In genomic region chr5:140549306-140550047, GRCm38 (mm10) we compare ENCODE assay signal across 11 mouse cellular contexts. TPM values are rescaled to one million over a fixed set of nuclear protein-coding genes. Genes with fewer than 3 reads are reported as not detected.
DNase-seq lines count a peak whose midpoint lies in the region; ATAC-seq and TF ChIP-seq lines count a peak whose summit lies in the region.
"Had no signal": no experiment of that assay in that cellular context is flagged by ENCODE, and none has a peak within 500 bp of the region (broad histone marks: within the 10 kb centered on the region; RNA-seq: fewer than 3 reads in every experiment).

No protein-coding gene starts in this region.

- WGBS in intestine, embryonic 15.5 days = 40% methylated on average over 17 of the region's 17 CpGs
- WGBS in intestine, postnatal 0 days = 36% methylated on average over 17 of the region's 17 CpGs
- 7% methylated on average over 17 of the region's 17 CpGs for WGBS in hindbrain, embryonic 14.5 days
- 35% methylated on average over 17 of the region's 17 CpGs for WGBS in liver, embryonic 12.5 days (ENCODE audit: insufficient replicate concordance)

- no peaks in the 10 kb centered on the region for H3K27me3 ChIP-seq in intestine, embryonic 15.5 days (replicated peaks)
- H3K27me3 ChIP-seq in intestine, postnatal 0 days (replicated peaks; ENCODE audit: control insufficient read depth, insufficient read depth, low read length) = no peaks in the 10 kb centered on the region
- no peaks in the 10 kb centered on the region for H3K27me3 ChIP-seq in hindbrain, embryonic 14.5 days (ENCODE audit: control insufficient read depth, insufficient read depth, low read length)
- peaks cover 5% of the 10 kb centered on the region for H3K27me3 ChIP-seq in liver, embryonic 12.5 days (replicated peaks)

- no peaks in the 10 kb centered on the region for H3K4me1 ChIP-seq in intestine, embryonic 15.5 days (replicated peaks)
- H3K4me1 ChIP-seq in intestine, postnatal 0 days (replicated peaks; ENCODE audit: control insufficient read depth, insufficient read depth, low read length) = no peaks in the 10 kb centered on the region
- H3K4me1 ChIP-seq in hindbrain, embryonic 14.5 days (replicated peaks; ENCODE audit: control insufficient read depth, insufficient read depth, low read length) = peaks cover 10% of the 10 kb centered on the region; the same call in 1 of the 2 replicates
- H3K4me1 ChIP-seq in liver, embryonic 12.5 days = no peaks in the 10 kb centered on the region
- H3K4me1 ChIP-seq: liver, embryonic 15.5 days had no signal

- no peaks in the 10 kb centered on the region for H3K9me3 ChIP-seq in intestine, embryonic 15.5 days
- H3K9me3 ChIP-seq in intestine, postnatal 0 days (ENCODE audit: control insufficient read depth) = 0 out of 2 replicates have a peak, but pooled peaks cover 3% of the 10 kb centered on the region
- no peaks in the 10 kb centered on the region for H3K9me3 ChIP-seq in hindbrain, embryonic 14.5 days (ENCODE audit: control insufficient read depth, low read length)
- no peaks in the 10 kb centered on the region for H3K9me3 ChIP-seq in liver, embryonic 12.5 days (replicated peaks)
- H3K9me3 ChIP-seq: liver, embryonic 15.5 days had no signal

- no peaks in the 10 kb centered on the region for H3K36me3 ChIP-seq in intestine, embryonic 15.5 days
- H3K36me3 ChIP-seq in intestine, postnatal 0 days (ENCODE audit: control insufficient read depth, insufficient read depth) = no peaks in the 10 kb centered on the region
- H3K36me3 ChIP-seq in hindbrain, embryonic 14.5 days (replicated peaks; ENCODE audit: control insufficient read depth, insufficient read depth) = no peaks in the 10 kb centered on the region
- H3K36me3 ChIP-seq in liver, embryonic 12.5 days = no peaks in the 10 kb centered on the region
- H3K36me3 ChIP-seq: liver, embryonic 15.5 days had no signal

- peak; percentile 79 for DNase-seq in embryo, embryonic 10.5 days (ENCODE audit: low spot score)
- peak; percentile 76 for DNase-seq in hindbrain, embryonic 14.5 days (ENCODE audit: low spot score)
- peak; percentile 36 for DNase-seq in left cerebral cortex, postnatal 4 days
- DNase-seq in spleen, adult 18-20 months = no peak

- ATAC-seq in intestine, embryonic 15.5 days = no peak
- no peak for ATAC-seq in intestine, postnatal 0 days
- ATAC-seq in hindbrain, embryonic 14.5 days (ENCODE audit: low FRiP score) = peak; percentile 93
- ATAC-seq in granulocyte monocyte progenitor cell, adult 5-6 weeks (replicated peaks; ENCODE audit: poor library complexity, severe bottlenecking) = no peak
- ATAC-seq in liver, embryonic 12.5 days = no peak

- H3K4me3 ChIP-seq in intestine, embryonic 15.5 days (replicated peaks) = no peak overlapping the region
- H3K4me3 ChIP-seq in intestine, postnatal 0 days (ENCODE audit: low read depth, low read length) = no peak overlapping the region
- no peak overlapping the region for H3K4me3 ChIP-seq in hindbrain, embryonic 14.5 days (replicated peaks; ENCODE audit: low read length)
- no peak overlapping the region for H3K4me3 ChIP-seq in liver, embryonic 12.5 days
- H3K4me3 ChIP-seq: liver, embryonic 15.5 days had no signal

- no peak overlapping the region for H3K27ac ChIP-seq in intestine, embryonic 15.5 days
- no peak overlapping the region for H3K27ac ChIP-seq in intestine, postnatal 0 days (ENCODE audit: low read depth, low read length)
- peak overlapping the region; percentile 65 for H3K27ac ChIP-seq in hindbrain, embryonic 14.5 days
- H3K27ac ChIP-seq in liver, embryonic 12.5 days = no peak overlapping the region
- H3K27ac ChIP-seq: liver, embryonic 15.5 days had no signal

- TF ChIP-seq CTCF in intestine, postnatal 0 days (IDR thresholded peaks at IDR 0.05; ENCODE audit: low read depth) = no peak

- no peak overlapping the region for H3K9ac ChIP-seq in intestine, embryonic 15.5 days
- no peak overlapping the region for H3K9ac ChIP-seq in intestine, postnatal 0 days (ENCODE audit: low read depth, low read length)
- peak overlapping the region; percentile 2; the same call in 1 of the 2 replicates for H3K9ac ChIP-seq in hindbrain, embryonic 14.5 days
- no peak overlapping the region for H3K9ac ChIP-seq in liver, embryonic 12.5 days
- H3K9ac ChIP-seq: liver, embryonic 15.5 days had no signal

- intact Hi-C loops in left cerebral cortex, postnatal 4 days (cut with DNase I) = no loop called here

- H3K4me2 ChIP-seq in intestine, embryonic 15.5 days (replicated peaks) = 0 out of 2 replicates have a peak overlapping the region, but pooled peaks have one; percentile 5
- no peak overlapping the region for H3K4me2 ChIP-seq in intestine, postnatal 0 days (replicated peaks; ENCODE audit: low read depth)
- H3K4me2 ChIP-seq in hindbrain, embryonic 14.5 days (replicated peaks) = peak overlapping the region; percentile 22
- no peak overlapping the region for H3K4me2 ChIP-seq in liver, embryonic 12.5 days
- H3K4me2 ChIP-seq: liver, embryonic 15.5 days had no signal

RNA-seq across cellular contexts. Expression of gene Grifin, which starts 15.4 kb away (rescaled TPM):
- polyA plus RNA-seq in intestine, embryonic 15.5 days (2015; fragmentation: Nextera tagmentation; extraction: Ambion mirVana) = 0.49 and 0.58 TPM in 2 replicates
- polyA plus RNA-seq in intestine, postnatal 0 days (2015; fragmentation: Nextera tagmentation; extraction: Ambion mirVana) = 1.1 and 1.5 TPM in 2 replicates
- 0.61 TPM in 1 of 2 replicates, not detected in the other for polyA plus RNA-seq in hindbrain, embryonic 14.5 days (2014; fragmentation: Nextera tagmentation; extraction: Ambion mirVana)
- total RNA-seq in left cerebral cortex, postnatal 4 days (2021) = not detected
- total RNA-seq in granulocyte monocyte progenitor cell, adult 5-6 weeks (2014; fragmentation: Nextera tagmentation) = not detected in 2 replicates
- not detected in 2 replicates for total RNA-seq in granulocyte monocyte progenitor cell, adult 5-6 weeks (2017)
- 6.3 and 7.8 TPM in 2 replicates for polyA plus RNA-seq in liver, embryonic 12.5 days (2016; fragmentation: Nextera tagmentation; extraction: Ambion mirVana)
- polyA plus RNA-seq: gonadal fat pad, adult 2 months; testis, adult 2 months had no signal

RNA-seq across cellular contexts. Expression of gene Chst12, which starts 44.1 kb away (rescaled TPM):
- 19.8 and 21.3 TPM in 2 replicates for polyA plus RNA-seq in intestine, embryonic 15.5 days (2015; fragmentation: Nextera tagmentation; extraction: Ambion mirVana)
- 17.0 and 18.8 TPM in 2 replicates for polyA plus RNA-seq in intestine, postnatal 0 days (2015; fragmentation: Nextera tagmentation; extraction: Ambion mirVana)
- 22.9 and 23.4 TPM in 2 replicates for polyA plus RNA-seq in hindbrain, embryonic 14.5 days (2014; fragmentation: Nextera tagmentation; extraction: Ambion mirVana)
- total RNA-seq in left cerebral cortex, postnatal 4 days (2021) = 10 to 100 TPM; 19.7 to 20.9 TPM
- total RNA-seq in granulocyte monocyte progenitor cell, adult 5-6 weeks (2014; fragmentation: Nextera tagmentation) = 79.1 and 85.4 TPM in 2 replicates
- total RNA-seq in granulocyte monocyte progenitor cell, adult 5-6 weeks (2017) = 30.2 and 30.3 TPM in 2 replicates
- polyA plus RNA-seq in liver, embryonic 12.5 days (2016; fragmentation: Nextera tagmentation; extraction: Ambion mirVana) = 12.4 TPM in 2 replicates

RNA-seq across cellular contexts. Expression of gene Lfng, which starts 57.6 kb away (rescaled TPM):
- polyA plus RNA-seq in intestine, embryonic 15.5 days (2015; fragmentation: Nextera tagmentation; extraction: Ambion mirVana) = 14.8 and 16.0 TPM in 2 replicates
- 7.1 and 7.3 TPM in 2 replicates for polyA plus RNA-seq in intestine, postnatal 0 days (2015; fragmentation: Nextera tagmentation; extraction: Ambion mirVana)
- 25.7 and 30.1 TPM in 2 replicates for polyA plus RNA-seq in hindbrain, embryonic 14.5 days (2014; fragmentation: Nextera tagmentation; extraction: Ambion mirVana)
- 10 to 100 TPM; 19.7 to 20.7 TPM for total RNA-seq in left cerebral cortex, postnatal 4 days (2021)
- total RNA-seq in granulocyte monocyte progenitor cell, adult 5-6 weeks (2014; fragmentation: Nextera tagmentation) = 8.2 and 9.9 TPM in 2 replicates
- total RNA-seq in granulocyte monocyte progenitor cell, adult 5-6 weeks (2017) = 1.9 and 14.6 TPM in 2 replicates
- polyA plus RNA-seq in liver, embryonic 12.5 days (2016; fragmentation: Nextera tagmentation; extraction: Ambion mirVana) = 7.4 and 8.3 TPM in 2 replicates

Comparison
In these comparisons a context has a peak if more than half of its experiments do, and no peak if none do; other contexts are left out.
1. H3K4me2 ChIP-seq: peak in intestine, embryonic 15.5 days (single experiment) and hindbrain, embryonic 14.5 days (single experiment); none in intestine, postnatal 0 days (single experiment) and liver, embryonic 12.5 days (single experiment).
2. DNase-seq: peak in embryo, embryonic 10.5 days (single experiment), hindbrain, embryonic 14.5 days (single experiment) and left cerebral cortex, postnatal 4 days (single experiment); none in spleen, adult 18-20 months (0 of 2).